Mouse (Mus musculus) E14TG2a.4 (cell line): ENCODE data around the gene Tcf15.

Source experiments
- CTCF ChIP-seq: conservative IDR thresholded peaks from 2 replicates; pipeline ENCODE4 v1.5.1; 2014; ENCODE audit warnings: low read length
- NANOG ChIP-seq: IDR thresholded peaks from 2 replicates; pipeline ENCODE4 v1.6.1; 2014; ENCODE audit warnings: borderline replicate concordance, low read length, mixed read lengths
- POU5F1 ChIP-seq: IDR thresholded peaks from 2 replicates; pipeline ENCODE4 v1.6.1; 2014; ENCODE audit warnings: low read length, borderline replicate concordance

- TF ChIP-seq CTCF (no peak), POU5F1 (no peak), NANOG (no peak)
These were observed 1.9 kb upstream of the Tcf15 start for GRCm38 (mm10) chr2:152141491-152141890.
